Mouse (Mus musculus) thymus, postnatal 4 days (tissue): ENCODE data around the gene Ube2u.

Source experiments
- DNase-seq: peaks from one replicate; pipeline ENCODE4 v3.0.0; 2021

Gene Ube2u

DNA sequence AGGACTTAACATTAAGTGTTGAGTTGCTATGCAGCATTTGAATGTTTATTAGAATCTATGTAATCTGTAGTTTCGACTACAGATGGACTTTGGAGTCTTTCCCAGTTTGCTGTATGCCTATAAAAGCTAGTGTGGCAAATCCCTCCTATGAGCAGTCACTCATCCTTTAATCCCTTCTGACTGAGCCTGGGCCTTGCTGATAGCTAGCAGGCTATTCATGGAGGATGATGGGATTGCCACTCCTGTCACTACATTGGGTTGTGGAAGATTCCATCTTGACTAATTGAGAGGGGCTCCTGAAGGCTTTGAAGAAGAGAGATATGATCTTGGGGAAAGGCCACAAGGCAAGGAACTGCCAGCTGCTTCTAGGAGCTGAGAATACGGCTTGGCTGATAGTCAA, 74.6 kb downstream of the Ube2u start:
- no peak for DNase-seq

DNA sequence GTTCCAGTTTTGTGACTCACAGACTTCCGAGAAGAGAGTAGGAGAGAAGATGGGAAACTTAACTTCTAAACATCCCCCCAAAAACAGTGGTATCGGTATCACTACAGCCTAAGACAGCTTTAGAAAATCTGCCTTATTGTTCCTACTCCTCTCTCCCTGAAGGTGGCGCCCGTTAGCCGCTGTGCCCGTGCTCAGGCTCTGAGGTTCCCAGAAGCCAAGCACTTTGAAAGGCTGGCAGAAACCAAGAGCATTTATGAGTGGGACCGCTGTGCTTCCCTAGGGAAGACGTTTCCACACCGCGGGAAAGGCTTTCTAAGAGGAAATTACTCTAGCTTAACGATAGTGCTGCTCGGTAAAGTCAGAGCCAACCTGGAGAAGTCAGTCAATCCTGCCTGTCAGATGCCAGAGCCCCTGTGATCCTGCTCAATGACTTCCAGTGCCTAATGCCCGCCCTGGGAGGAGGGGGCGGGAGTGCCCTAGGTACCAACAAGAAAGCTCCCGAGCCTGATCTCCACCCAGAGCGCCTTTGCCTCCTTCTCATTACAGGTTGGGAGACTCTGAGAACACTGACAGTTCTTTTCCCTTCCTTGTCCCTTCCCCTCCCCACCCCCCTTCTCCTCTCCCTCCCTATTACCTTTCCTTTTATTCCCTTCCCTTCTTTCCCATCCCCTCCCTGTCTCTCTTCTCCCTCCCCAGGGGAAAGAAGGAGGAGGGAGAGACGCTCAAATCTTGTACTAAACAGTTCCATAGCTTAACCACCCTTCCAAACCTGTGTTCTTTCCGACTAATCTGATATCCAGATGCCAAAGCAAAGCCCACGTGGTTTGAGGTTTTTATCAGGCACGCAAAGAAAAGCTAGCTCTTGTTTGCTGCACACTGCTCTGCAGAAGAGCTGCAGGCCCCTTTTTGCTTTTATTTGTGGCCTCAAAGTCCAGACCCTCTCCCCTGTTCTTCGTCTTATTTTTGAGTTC, 109.9 kb downstream of the Ube2u start:
- peak; percentile 52 for DNase-seq

DNA sequence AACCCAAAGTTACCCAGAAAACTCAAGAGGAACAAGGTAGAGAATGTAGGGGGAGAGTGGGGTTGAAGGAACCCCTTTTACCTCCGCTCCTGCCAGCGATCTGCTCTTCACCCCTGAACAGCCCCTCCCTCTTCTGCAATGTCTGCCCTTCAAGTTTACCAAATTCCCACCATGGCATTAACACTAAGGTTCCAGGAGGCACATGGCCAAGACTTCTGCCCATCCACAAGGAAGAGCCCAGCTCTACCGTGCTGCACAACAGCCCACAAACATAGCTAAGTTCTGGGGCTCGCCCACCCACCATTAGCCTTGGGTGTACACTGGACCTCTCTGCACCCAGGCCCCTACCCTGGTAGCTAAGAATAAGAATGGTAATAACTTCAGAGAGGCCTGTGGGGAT, 117.1 kb downstream of the Ube2u start:
- DNase-seq: no peak

DNA sequence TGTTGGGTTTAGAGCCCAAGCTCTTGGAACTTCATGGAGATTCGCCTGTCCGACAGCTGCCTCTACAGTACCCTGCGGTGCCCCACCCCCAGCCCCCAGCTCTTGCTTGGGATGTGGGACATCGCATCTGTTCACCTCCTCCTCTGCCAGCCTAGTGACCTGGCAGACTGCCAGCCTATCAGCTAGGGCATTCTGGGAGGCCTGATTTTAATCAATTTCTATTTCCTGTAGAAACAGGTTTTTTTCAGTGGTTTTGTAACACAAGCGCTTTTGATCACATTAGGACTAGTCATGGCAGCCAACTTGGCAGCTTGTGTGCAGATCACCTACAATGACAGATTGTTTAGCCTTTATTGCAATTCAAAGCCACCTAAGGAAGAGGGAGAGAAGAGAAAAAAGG, 118.0 kb downstream of the Ube2u start:
- no peak for DNase-seq

DNA sequence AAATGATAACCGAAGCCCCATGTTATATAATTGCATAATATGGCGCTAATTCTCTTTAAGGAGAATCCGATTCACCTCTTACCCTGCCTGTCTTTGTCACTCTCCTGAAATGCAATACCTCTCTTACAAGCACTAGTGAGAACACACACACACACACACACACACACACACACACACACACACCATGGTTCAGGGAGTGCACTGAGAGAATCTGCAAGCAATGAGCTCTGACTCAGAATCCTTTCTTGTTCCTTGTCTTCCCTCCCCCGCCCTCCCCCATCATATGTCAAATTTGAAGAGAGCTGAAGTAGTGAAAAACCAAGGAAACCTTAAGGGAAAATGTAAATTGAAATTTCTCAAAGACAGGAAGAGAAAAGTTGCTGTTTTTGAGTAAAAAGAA, 118.4 kb downstream of the Ube2u start:
- no peak for DNase-seq
